Mouse (Mus musculus) heart, embryonic 12.5 days (tissue): ENCODE data around the gene D10Jhu81e. TPM values are rescaled to one million over a fixed set of nuclear protein-coding genes. Genes with fewer than 3 reads are reported as not detected.
A peak's percentile ranks its signal among the peaks of the same experiment; 100 is the strongest.

Experiments
- ATAC-seq: fragments of 200-750 bp; cut with Nextera tagmentation; 2 replicates; pipeline ENCODE4 v1.8.0; 2017; ENCODE audit warnings: moderate TSS enrichment, moderate library complexity; ENCODE audit not compliant: insufficient number of reproducible peaks, low FRiP score
- H3K27ac ChIP-seq: fragments of 300-500 bp; sonication (generic); 2 replicates; pipeline ENCODE4 v1.5.1; 2016; ENCODE audit warnings: mild to moderate bottlenecking, moderate library complexity; ENCODE audit not compliant: poor library complexity, severe bottlenecking
- H3K27me3 ChIP-seq: fragments of 300-500 bp; sonication (generic); replicated peaks from 2 replicates; pipeline ENCODE4 v1.6.1; 2016; ENCODE audit warnings: mild to moderate bottlenecking, moderate library complexity
- H3K36me3 ChIP-seq: fragments of 300-500 bp; sonication (generic); 2 replicates; pipeline ENCODE4 v1.6.1; 2016; ENCODE audit warnings: mild to moderate bottlenecking, moderate library complexity
- H3K4me1 ChIP-seq: fragments of 300-500 bp; sonication (generic); replicated peaks from 2 replicates; pipeline ENCODE4 v1.6.1; 2016; ENCODE audit warnings: mild to moderate bottlenecking
- H3K4me2 ChIP-seq: fragments of 300-500 bp; sonication (generic); 2 replicates; pipeline ENCODE4 v1.6.1; 2016; ENCODE audit warnings: mild to moderate bottlenecking, moderate library complexity
- H3K4me3 ChIP-seq: fragments of 300-500 bp; sonication (generic); 2 replicates; pipeline ENCODE4 v1.5.1; 2016; ENCODE audit warnings: mild to moderate bottlenecking
- H3K9ac ChIP-seq: fragments of 300-500 bp; sonication (generic); 2 replicates; pipeline ENCODE4 v1.6.1; 2016; ENCODE audit warnings: mild to moderate bottlenecking, moderate library complexity
- H3K9me3 ChIP-seq: fragments of 300-500 bp; sonication (generic); replicated peaks from 2 replicates; pipeline ENCODE4 v1.6.1; 2016; ENCODE audit warnings: mild to moderate bottlenecking, moderate library complexity
- WGBS: fragments of 180-500 bp; shearing (Covaris S2); methylation state at CpG from one replicate; pipeline ENCODE4 v1.1.7; 2016; 5-methylcytosine and 5-hydroxymethylcytosine counted together
- polyA plus RNA-seq: library from polyadenylated mRNA; unstranded; fragments of >200 nt; fragmentation: Nextera tagmentation; extraction: Ambion mirVana; gene quantifications from 2 replicates; pipeline ENCODE4 v1.2.1, GENCODE M21; 2016

Gene D10Jhu81e
- polyA plus RNA-seq, 1 experiment from 2014 or later: 38.0 TPM

- WGBS: 92% methylated on average over 12 of the region's 12 CpGs
- Histone ChIP-seq H3K27me3 (no peaks in the 10 kb centered on the region), H3K36me3 (peaks cover 61% of the 10 kb centered on the region), H3K9me3 (no peaks in the 10 kb centered on the region), H3K4me1 (peaks cover 7% of the 10 kb centered on the region), H3K4me3 (no peak overlapping the region), H3K4me2 (no peak overlapping the region), H3K9ac (no peak overlapping the region), H3K27ac (no peak overlapping the region)
- no peak for ATAC-seq
Observed at GRCm38 (mm10) chr10:78162646-78163045, 6.9 kb downstream of the D10Jhu81e start.

GRCm38 (mm10) chr10:78161096-78161495, 8.5 kb downstream of the D10Jhu81e start:
- Histone ChIP-seq H3K36me3 (peaks cover 46% of the 10 kb centered on the region), H3K27me3 (no peaks in the 10 kb centered on the region), H3K4me3 (no peak overlapping the region), H3K9me3 (no peaks in the 10 kb centered on the region), H3K4me2 (no peak overlapping the region), H3K4me1 (peaks cover 7% of the 10 kb centered on the region), H3K9ac (no peak overlapping the region), H3K27ac (no peak overlapping the region)
- no peak for ATAC-seq
- 77% methylated on average over 8 of the region's 8 CpGs for WGBS

GRCm38 (mm10) chr10:78160369-78161095, 9.1 kb downstream of the D10Jhu81e start:
- no peaks in the 10 kb centered on the region for H3K9me3 ChIP-seq
- H3K4me3 ChIP-seq: no peak overlapping the region
- no peaks in the 10 kb centered on the region for H3K27me3 ChIP-seq
- H3K9ac ChIP-seq: no peak overlapping the region
- peaks cover 40% of the 10 kb centered on the region for H3K36me3 ChIP-seq
- no peak overlapping the region for H3K27ac ChIP-seq
- H3K4me2 ChIP-seq: no peak overlapping the region
- 85% methylated on average over 16 of the region's 16 CpGs for WGBS
- ATAC-seq: 0 out of 2 replicates have a peak, but pooled peaks have one; percentile 4
- H3K4me1 ChIP-seq: peaks cover 7% of the 10 kb centered on the region

DNA sequence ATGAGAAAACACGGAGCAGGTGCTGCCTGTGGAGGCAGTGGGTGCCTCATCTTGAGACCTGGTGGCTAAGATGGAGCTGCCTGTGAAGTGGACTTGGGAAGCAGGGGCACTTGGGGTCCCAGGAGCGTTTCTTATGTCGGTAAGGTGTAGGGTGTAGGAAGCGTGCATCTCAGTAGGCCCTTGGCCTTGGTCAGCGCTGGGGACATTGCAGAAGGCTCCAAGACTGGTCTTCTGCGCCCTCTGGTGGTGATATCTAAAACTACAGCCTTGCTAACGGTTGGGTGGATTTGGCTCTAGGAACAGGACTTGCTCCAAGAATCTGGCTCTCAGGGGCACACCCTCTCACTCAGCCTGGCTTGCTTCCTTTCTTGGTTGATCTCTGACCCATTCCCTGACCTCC, 9.7 kb downstream of the D10Jhu81e start:
- peak overlapping the region; percentile 33; the same call in 1 of the 2 replicates for H3K9ac ChIP-seq
- H3K4me3 ChIP-seq: peak overlapping the region; percentile 10; the same call in 1 of the 2 replicates
- peak; percentile 72 for ATAC-seq

DNA sequence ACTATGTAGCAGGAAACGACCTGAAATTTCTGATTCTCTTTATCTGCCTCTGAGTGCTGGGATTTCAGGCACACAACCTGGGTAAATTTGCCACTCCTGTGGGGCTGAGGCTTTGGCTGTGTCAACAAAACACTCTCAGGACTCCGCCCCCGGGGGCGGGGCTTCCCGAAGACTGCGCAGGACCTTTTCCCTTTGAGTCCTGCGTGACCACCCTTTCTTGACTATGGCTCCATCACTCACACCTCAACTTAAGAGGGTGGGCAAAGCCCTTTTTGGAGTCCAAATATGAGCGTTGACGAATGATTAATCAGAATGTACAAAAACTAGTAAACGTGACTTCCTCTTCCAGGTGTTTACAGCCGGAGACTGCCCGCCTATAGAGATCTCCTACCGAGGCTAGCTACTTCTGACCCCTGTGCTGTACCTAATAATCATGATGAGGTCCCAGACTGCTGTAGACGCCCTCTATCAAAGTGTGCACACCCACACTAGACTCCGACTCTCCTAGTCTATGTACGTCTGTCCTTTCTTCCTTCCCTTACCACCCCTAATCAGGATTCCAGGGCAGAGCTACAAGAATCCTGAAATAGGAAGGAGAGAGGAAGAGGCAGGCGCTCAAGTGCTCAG, 10.2 kb downstream of the D10Jhu81e start:
- Histone ChIP-seq H3K36me3 (peaks cover 28% of the 10 kb centered on the region), H3K4me2 (peak overlapping the region; percentile 61), H3K9ac (peak overlapping the region; percentile 33; the same call in 1 of the 2 replicates), H3K9me3 (no peaks in the 10 kb centered on the region), H3K4me1 (peaks cover 7% of the 10 kb centered on the region), H3K27me3 (no peaks in the 10 kb centered on the region), H3K4me3 (peak overlapping the region; percentile 10), H3K27ac (no peak overlapping the region)
- WGBS: 14% methylated on average over 17 of the region's 17 CpGs
- 0 out of 2 replicates have a peak, but pooled peaks have one; percentile 40 for ATAC-seq

More for the DNA sequence above, 9.7 kb downstream of the D10Jhu81e start:
- Histone ChIP-seq H3K27ac (no peak overlapping the region), H3K9me3 (no peaks in the 10 kb centered on the region), H3K27me3 (no peaks in the 10 kb centered on the region), H3K36me3 (peaks cover 34% of the 10 kb centered on the region), H3K4me2 (peak overlapping the region; percentile 61), H3K4me1 (peaks cover 7% of the 10 kb centered on the region)
- WGBS: 3% methylated on average over 7 of the region's 7 CpGs

- no peak overlapping the region for H3K4me2 ChIP-seq
- H3K27me3 ChIP-seq: no peaks in the 10 kb centered on the region
- no peak for ATAC-seq
Observed at GRCm38 (mm10) chr10:78158041-78158440, 11.5 kb downstream of the D10Jhu81e start.

GRCm38 (mm10) chr10:78156926-78157325, 12.7 kb downstream of the D10Jhu81e start:
- Histone ChIP-seq H3K36me3 (peaks cover 8% of the 10 kb centered on the region), H3K9ac (no peak overlapping the region), H3K4me1 (peaks cover 7% of the 10 kb centered on the region), H3K4me3 (no peak overlapping the region), H3K27ac (no peak overlapping the region), H3K4me2 (no peak overlapping the region), H3K27me3 (peaks cover under 1% of the 10 kb centered on the region; the same call in 1 of the 2 replicates), H3K9me3 (no peaks in the 10 kb centered on the region)
- no peak for ATAC-seq
- WGBS: 64% methylated on average over 6 of the region's 6 CpGs

More at GRCm38 (mm10) chr10:78158041-78158440, 11.5 kb downstream of the D10Jhu81e start:
- WGBS: 85% methylated on average over 15 of the region's 15 CpGs
- peaks cover 7% of the 10 kb centered on the region for H3K4me1 ChIP-seq
- no peak overlapping the region for H3K27ac ChIP-seq
- H3K9ac ChIP-seq: no peak overlapping the region
- H3K36me3 ChIP-seq: peaks cover 19% of the 10 kb centered on the region
- H3K4me3 ChIP-seq: no peak overlapping the region
- no peaks in the 10 kb centered on the region for H3K9me3 ChIP-seq

DNA sequence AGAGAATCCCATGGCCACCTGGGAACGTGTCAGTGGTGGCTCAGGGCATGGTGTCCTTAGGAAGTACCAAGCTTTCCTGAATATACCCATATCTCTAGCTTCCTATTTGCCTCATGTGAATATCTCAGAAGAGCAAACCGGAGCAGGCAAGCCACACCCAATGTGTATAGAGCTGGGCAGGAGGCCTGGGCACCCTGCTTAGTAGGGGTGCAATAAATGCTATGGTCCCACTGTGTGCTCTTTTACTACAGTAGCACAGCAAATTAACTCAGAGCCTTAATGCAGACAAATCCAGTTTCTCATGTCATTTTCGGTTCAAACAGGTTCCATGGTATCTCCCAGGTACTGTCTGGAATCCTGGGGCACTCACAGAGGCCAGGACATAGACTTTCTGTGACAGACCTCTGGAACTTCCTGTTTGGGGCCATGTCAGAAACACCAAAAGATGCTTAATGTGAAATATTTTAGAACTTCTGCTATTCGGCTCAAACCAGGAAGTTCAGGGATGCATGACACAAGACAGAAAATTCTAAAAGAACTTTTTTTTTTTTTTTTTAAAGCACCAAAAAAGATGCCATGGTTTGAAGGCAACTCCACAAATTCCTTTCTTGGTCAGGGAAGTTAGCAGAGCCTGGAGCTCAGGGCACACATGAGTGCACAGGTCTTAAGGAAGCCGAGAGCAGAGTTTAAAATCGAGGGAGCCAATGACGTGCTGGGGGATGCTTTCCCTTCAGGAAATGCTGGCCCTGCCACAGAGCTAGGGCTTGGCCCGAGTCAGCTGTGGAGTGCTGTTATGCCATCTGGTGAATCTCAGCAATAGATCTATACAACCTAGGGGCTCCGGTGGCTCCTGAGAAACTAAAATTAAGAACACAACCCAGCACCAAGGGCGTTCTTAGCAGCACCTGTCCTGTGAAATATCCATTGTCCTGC, 20.5 kb downstream of the D10Jhu81e start:
- Histone ChIP-seq H3K9me3 (no peaks in the 10 kb centered on the region), H3K27ac (no peak overlapping the region), H3K9ac (no peak overlapping the region), H3K4me3 (no peak overlapping the region), H3K4me1 (no peaks in the 10 kb centered on the region), H3K36me3 (no peaks in the 10 kb centered on the region), H3K27me3 (peaks cover 12% of the 10 kb centered on the region), H3K4me2 (no peak overlapping the region)
- WGBS: 61% methylated on average over 10 of the region's 10 CpGs
- ATAC-seq: no peak

DNA sequence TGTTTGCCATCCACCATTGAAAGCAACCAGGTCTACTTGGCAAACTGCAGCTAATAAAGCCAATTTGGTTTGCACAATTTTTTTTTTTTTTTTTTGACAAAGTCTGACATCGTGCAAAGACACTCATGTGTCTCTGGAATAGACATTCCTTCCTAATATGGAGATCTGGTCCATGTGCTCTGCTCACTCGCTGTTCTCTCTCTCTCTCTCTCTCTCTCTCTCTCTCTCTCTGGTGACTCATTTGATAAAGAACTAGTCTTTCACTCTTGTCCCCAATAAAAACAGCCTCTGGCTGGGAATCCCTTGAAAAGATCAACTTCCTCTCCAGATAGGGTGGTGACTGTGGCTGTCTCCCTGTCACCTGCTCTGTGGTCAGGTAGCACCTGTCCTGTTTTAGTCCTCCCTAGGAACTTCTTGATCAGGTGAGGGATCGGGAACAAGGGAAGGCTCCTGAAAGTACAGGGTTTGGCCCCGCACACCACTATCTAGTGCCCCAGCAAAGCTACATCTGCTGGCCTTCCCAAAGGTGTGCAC, 21.6 kb downstream of the D10Jhu81e start:
- H3K9ac ChIP-seq: no peak overlapping the region
- WGBS: 66% methylated on average over 4 of the region's 4 CpGs
- H3K9me3 ChIP-seq: no peaks in the 10 kb centered on the region

GRCm38 (mm10) chr10:78143727-78144505, 25.7 kb downstream of the D10Jhu81e start:
- H3K27ac ChIP-seq: no peak overlapping the region
- no peak overlapping the region for H3K4me2 ChIP-seq
- WGBS: 41% methylated on average over 8 of the region's 8 CpGs
- H3K9me3 ChIP-seq: no peaks in the 10 kb centered on the region
- no peak for ATAC-seq
- peaks cover 6% of the 10 kb centered on the region; the same call in 1 of the 2 replicates for H3K4me1 ChIP-seq
- no peaks in the 10 kb centered on the region for H3K27me3 ChIP-seq
- H3K4me3 ChIP-seq: no peak overlapping the region
- H3K9ac ChIP-seq: no peak overlapping the region
- H3K36me3 ChIP-seq: no peaks in the 10 kb centered on the region

More for the DNA sequence above, 21.6 kb downstream of the D10Jhu81e start:
- Histone ChIP-seq H3K4me1 (no peaks in the 10 kb centered on the region), H3K4me3 (no peak overlapping the region), H3K36me3 (no peaks in the 10 kb centered on the region), H3K27ac (no peak overlapping the region), H3K4me2 (no peak overlapping the region), H3K27me3 (peaks cover 12% of the 10 kb centered on the region)
- no peak for ATAC-seq
